Mouse (Mus musculus) cerebellum, adult 2 months (tissue): ENCODE measurements at regions not wholly inside any gene's neighbourhood (a gene's known extent, or its start where the extent isn't known, plus 50 kb on each side); places are given as distances from the start of the nearest gene placed in this dataset.

Experiments used
- DNase-seq, 2 experiments: peaks; one replicate each; pipeline ENCODE4 v3.0.0; 2021
- H3K27ac ChIP-seq: fragments of 200-500 bp; 2 replicates; pipeline ENCODE4 v1.5.1; 2012; ENCODE audit warnings: low read length, control low read depth, inconsistent platforms; ENCODE audit not compliant: insufficient read depth
- H3K27me3 ChIP-seq: fragments of 200-500 bp; 2 replicates; pipeline ENCODE4 v1.6.1; 2012; ENCODE audit warnings: inconsistent platforms, mild to moderate bottlenecking, low read length, moderate library complexity; ENCODE audit not compliant: control insufficient read depth, insufficient read depth
- H3K4me1 ChIP-seq: fragments of 200-500 bp; 2 replicates; pipeline ENCODE4 v1.6.1; 2011; ENCODE audit warnings: low read length; ENCODE audit not compliant: control insufficient read depth, insufficient read depth
- H3K4me3 ChIP-seq: fragments of 200-500 bp; replicated peaks from 2 replicates; pipeline ENCODE3; 2011; ENCODE audit warnings: mild to moderate bottlenecking, low read depth, low read length, control low read depth; ENCODE audit not compliant: insufficient read depth
- CTCF ChIP-seq: fragments of 200-500 bp; IDR thresholded peaks from 2 replicates; pipeline ENCODE4 v1.5.1; 2011; ENCODE audit warnings: low read depth, mild to moderate bottlenecking, control low read depth, low read length, moderate library complexity, borderline replicate concordance; ENCODE audit not compliant: insufficient read depth
- POLR2A ChIP-seq: fragments of 200-500 bp; IDR thresholded peaks from 2 replicates; pipeline ENCODE4 v1.6.1; 2011; ENCODE audit warnings: low read length, control low read depth, borderline replicate concordance; ENCODE audit not compliant: insufficient read depth
- WGBS: fragments of 180-500 bp; shearing (Covaris S2); methylation state at CpG from one replicate; pipeline ENCODE4 v1.1.7; 2018; 5-methylcytosine and 5-hydroxymethylcytosine counted together

DNA sequence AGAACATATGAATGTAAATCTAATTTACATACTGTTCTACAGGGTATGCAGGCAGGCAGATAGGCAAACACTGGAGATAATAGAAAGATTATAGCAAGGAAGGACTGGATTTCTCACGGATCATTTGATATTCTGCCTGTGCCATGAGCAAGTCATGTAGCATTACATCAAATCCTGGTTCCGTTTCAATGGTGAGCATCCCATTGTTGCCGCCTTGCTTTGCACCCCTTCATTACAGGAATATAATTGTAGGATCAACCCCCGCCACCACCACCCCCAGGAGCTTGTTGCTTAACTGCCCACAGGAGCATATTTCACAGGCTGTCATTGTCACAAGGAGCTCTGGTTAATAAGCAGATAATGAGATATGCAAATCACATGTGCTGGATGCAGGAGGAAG lies 468.8 kb upstream of the Rgma start:
- no peak overlapping the region for H3K4me3 ChIP-seq
- H3K27me3 ChIP-seq, result no peaks in the 10 kb centered on the region
- no peak overlapping the region for H3K27ac ChIP-seq
- no peaks in the 10 kb centered on the region for H3K4me1 ChIP-seq
- no peak for TF ChIP-seq POLR2A
- TF ChIP-seq CTCF, result no peak
- DNase-seq, result no peak
- WGBS, result 34% methylated on average over 4 of the region's 4 CpGs

DNA sequence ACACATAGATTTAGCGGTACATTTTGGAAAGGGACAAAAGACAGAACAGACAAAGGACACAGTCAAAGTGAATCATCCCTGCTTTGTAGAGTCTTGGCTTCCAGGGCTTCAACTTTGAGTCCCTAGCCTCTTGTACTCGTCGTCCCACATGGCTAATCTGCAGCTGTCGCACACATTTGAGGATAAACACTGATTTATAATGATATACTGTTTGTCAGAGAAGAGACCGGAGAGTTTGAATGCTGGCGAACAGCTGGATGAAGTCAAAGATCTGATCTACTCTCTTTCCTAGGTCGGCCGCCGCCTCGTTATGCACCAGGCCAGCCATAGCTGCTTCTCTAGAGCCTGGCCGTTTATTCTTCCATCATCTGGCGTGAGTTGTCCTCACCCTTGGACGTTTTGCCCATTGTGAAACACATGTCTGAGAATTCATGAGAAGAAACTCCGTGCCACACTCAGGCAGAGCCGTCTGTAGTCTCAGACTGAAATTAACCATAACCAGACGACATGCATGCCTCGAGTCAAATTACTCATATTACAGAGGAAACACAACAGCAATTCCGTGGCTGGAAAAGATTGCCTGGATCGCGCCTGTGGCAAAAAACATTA lies 448.4 kb upstream of the Rgma start:
- DNase-seq, result no peak
- 62% methylated on average over 20 of the region's 20 CpGs for WGBS
- H3K4me1 ChIP-seq, result no peaks in the 10 kb centered on the region
- H3K27ac ChIP-seq, result no peak overlapping the region
- no peak for TF ChIP-seq POLR2A
- no peak for TF ChIP-seq CTCF
- no peak overlapping the region for H3K4me3 ChIP-seq
- H3K27me3 ChIP-seq, result no peaks in the 10 kb centered on the region

GRCm38 (mm10) chr7:72938842-72939241 lies 436.5 kb upstream of the Rgma start:
- WGBS, result 55% methylated on average over 2 of the region's 2 CpGs
- TF ChIP-seq POLR2A (no peak), CTCF (no peak)
- Histone ChIP-seq H3K4me3 (no peak overlapping the region), H3K27ac (no peak overlapping the region), H3K4me1 (no peaks in the 10 kb centered on the region), H3K27me3 (no peaks in the 10 kb centered on the region)
- no peak for DNase-seq

DNA sequence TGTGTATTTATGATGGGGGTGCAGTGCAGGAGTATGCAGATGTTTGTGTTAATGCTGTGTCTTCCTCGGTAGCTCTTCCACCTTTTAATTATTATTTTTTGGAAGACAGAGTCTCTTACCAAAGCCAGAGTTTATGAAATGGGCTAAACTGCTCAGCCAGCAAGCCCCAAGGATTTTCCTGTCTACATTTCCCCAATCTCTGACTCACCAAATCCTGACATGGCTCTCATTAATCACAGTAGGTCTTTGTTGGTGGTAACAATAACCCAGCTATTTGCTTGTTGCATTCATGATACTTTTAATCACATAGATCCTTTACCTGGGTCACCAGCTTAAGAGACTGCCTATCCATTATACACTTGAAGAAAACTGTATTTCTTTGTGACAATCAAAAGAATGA lies 427.8 kb upstream of the Rgma start:
- TF ChIP-seq POLR2A (no peak), CTCF (no peak)
- no peak for DNase-seq
- H3K27ac ChIP-seq, result no peak overlapping the region
- peaks cover 4% of the 10 kb centered on the region; the same call in 1 of the 2 replicates for H3K4me1 ChIP-seq
- no peak overlapping the region for H3K4me3 ChIP-seq
- 88% methylated on average over 1 of the region's 1 CpGs for WGBS
- no peaks in the 10 kb centered on the region for H3K27me3 ChIP-seq

DNA sequence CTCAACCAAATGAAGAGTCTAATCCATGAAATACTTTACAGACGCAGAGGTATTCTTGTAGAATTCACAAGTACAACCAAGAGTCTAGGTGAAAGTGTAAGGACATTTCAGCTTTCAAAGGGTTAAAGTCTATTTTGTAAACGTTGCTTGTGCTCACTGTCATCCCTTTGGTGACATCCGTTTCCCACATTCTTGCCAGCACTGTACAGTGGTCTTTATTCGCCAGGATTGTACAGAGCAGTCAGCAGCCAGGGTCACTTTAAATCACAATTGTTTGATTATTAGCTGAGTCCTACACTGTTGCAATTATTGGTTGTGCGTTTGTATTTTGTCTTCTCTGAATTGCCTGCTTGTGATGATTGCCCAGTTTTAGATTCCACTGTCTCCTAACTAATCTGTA lies 427.3 kb upstream of the Rgma start:
- peaks cover 4% of the 10 kb centered on the region; the same call in 1 of the 2 replicates for H3K4me1 ChIP-seq
- TF ChIP-seq CTCF (no peak), POLR2A (no peak)
- 55% methylated on average over 5 of the region's 5 CpGs for WGBS
- no peaks in the 10 kb centered on the region for H3K27me3 ChIP-seq
- no peak for DNase-seq
- H3K4me3 ChIP-seq, result no peak overlapping the region
- H3K27ac ChIP-seq, result no peak overlapping the region

DNA sequence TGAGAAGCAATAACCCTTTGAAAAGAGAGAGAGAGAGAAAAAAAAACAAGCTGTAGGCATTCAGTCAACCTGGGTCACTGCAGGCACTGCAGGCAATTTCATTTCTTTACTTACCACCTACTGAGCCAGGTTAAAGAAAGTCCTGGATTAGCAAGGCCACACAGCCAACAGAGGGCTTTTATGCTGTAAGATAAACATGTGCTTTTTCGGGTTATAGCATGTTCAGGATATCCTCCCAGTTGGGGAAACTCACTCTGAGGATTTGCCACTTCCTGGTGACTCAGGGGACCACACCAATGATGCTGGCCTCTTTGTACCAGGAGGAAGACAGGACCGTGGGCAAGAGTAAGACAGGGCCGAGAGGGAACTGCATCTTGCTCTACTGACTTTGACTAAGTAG lies 426.6 kb upstream of the Rgma start:
- Histone ChIP-seq H3K27me3 (no peaks in the 10 kb centered on the region), H3K4me1 (peaks cover 4% of the 10 kb centered on the region; the same call in 1 of the 2 replicates), H3K4me3 (no peak overlapping the region), H3K27ac (no peak overlapping the region)
- WGBS, result 49% methylated on average over 3 of the region's 3 CpGs
- DNase-seq, result no peak
- TF ChIP-seq CTCF (no peak), POLR2A (no peak)

- TF ChIP-seq POLR2A, result no peak
- TF ChIP-seq CTCF, result no peak
- Histone ChIP-seq H3K4me1 (peaks cover 4% of the 10 kb centered on the region; the same call in 1 of the 2 replicates), H3K4me3 (no peak overlapping the region), H3K27ac (no peak overlapping the region), H3K27me3 (no peaks in the 10 kb centered on the region)
- DNase-seq, result no peak
- 51% methylated on average over 7 of the region's 7 CpGs for WGBS
Observed at GRCm38 (mm10) chr7:72949886-72950285, 425.4 kb upstream of the Rgma start.

DNA sequence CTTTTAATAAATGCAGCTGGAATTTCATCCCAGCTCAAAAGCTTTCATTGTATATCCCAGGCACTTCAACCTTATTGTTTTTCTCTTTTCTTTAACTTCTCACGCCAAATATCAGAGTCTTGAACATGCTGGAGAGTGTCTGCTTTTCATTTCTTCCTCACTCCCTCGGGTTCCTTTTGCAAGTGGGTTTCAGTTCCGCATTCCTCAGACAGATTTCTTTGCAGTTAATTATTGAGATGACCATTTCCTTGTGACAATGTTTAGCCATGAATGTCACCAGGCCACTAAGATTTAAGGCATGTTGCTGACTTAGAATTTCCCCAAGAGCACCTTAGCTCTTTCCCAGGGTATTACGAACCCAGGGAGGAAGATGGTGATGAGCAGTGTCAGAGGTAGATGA lies 417.6 kb upstream of the Rgma start:
- Histone ChIP-seq H3K4me1 (no peaks in the 10 kb centered on the region), H3K27me3 (no peaks in the 10 kb centered on the region), H3K4me3 (no peak overlapping the region), H3K27ac (no peak overlapping the region)
- 79% methylated on average over 4 of the region's 4 CpGs for WGBS
- DNase-seq, result no peak
- TF ChIP-seq CTCF (no peak), POLR2A (no peak)
